Mouse (Mus musculus): ENCODE measurements around the gene Pygo2. TPM values are rescaled to one million over a fixed set of nuclear protein-coding genes. Genes with fewer than 3 reads are reported as not detected.

The Pygo2 gene
- polyA plus RNA-seq (2021), result 68.4 TPM

- ChIA-PET POLR2A (interaction anchor here (1.0 to 3.3 kb wide), 5 partner anchors 8 to 18 kb away, joined by 3 to 19 read pairs (median 3); no protein-coding TSS in a partner anchor), CTCF (interaction anchor here (0.7 to 1.7 kb wide), 6 partner anchors 7 to 76 kb away, joined by 3 to 5 read pairs (median 3); no protein-coding TSS in a partner anchor)
- no peaks in the 10 kb centered on the region for H3K27me3 ChIP-seq
- ATAC-seq (peak; percentile 95), DNase-seq (ENCODE audit: low read depth, low spot score) (peak; percentile 84)
- in situ Hi-C loops (cut with MboI; ENCODE audit: low pct_unique_long_range_greater_than_20kb), result no loop called here
- TF ChIP-seq CTCF (IDR thresholded peaks at IDR 0.05), result no peak
Observed at GRCm38 (mm10) chr3:89430171-89431159, at the start of gene Pygo2. TSS of gene Pygo2 (plus strand) at chr3:89430214.

- ATAC-seq (no peak), DNase-seq (ENCODE audit: low read depth, low spot score) (no peak)
- H3K27me3 ChIP-seq, result no peaks in the 10 kb centered on the region
- in situ Hi-C loops (cut with MboI; ENCODE audit: low pct_unique_long_range_greater_than_20kb), result no loop called here
- CTCF ChIA-PET, result interaction anchor here (0.7 to 1.7 kb wide), 4 partner anchors 9 to 69 kb away, joined by 3 to 4 read pairs (median 4); no protein-coding TSS in a partner anchor
- no peak for TF ChIP-seq CTCF (IDR thresholded peaks at IDR 0.05)
- POLR2A ChIA-PET, result no interaction called here
Observed at GRCm38 (mm10) chr3:89380291-89380690, 49.7 kb upstream of the Pygo2 start.

GRCm38 (mm10) chr3:89380711-89381110 is 49.3 kb upstream of the Pygo2 start:
- ChIA-PET CTCF (interaction anchor here (1.1 to 2.1 kb wide), 4 partner anchors 8 to 68 kb away, joined by 3 to 6 read pairs (median 4); no protein-coding TSS in a partner anchor), POLR2A (interaction anchor here (0.7 kb wide), 1 partner anchor 45 kb away, joined by 3 read pairs; no protein-coding TSS in a partner anchor)
- ATAC-seq (no peak), DNase-seq (ENCODE audit: low read depth, low spot score) (no peak)
- H3K27me3 ChIP-seq, result no peaks in the 10 kb centered on the region
- in situ Hi-C loops (cut with MboI; ENCODE audit: low pct_unique_long_range_greater_than_20kb), result no loop called here
- TF ChIP-seq CTCF (IDR thresholded peaks at IDR 0.05), result no peak

GRCm38 (mm10) chr3:89381233-89381632 is 48.8 kb upstream of the Pygo2 start:
- in situ Hi-C loops (cut with MboI; ENCODE audit: low pct_unique_long_range_greater_than_20kb), result no loop called here
- CTCF ChIA-PET, result interaction anchor here (1.5 to 2.1 kb wide), 3 partner anchors 10 to 27 kb away, joined by 3 to 6 read pairs (median 4); no protein-coding TSS in a partner anchor
- H3K27me3 ChIP-seq, result no peaks in the 10 kb centered on the region
- POLR2A ChIA-PET, result interaction anchor here (0.7 to 1.4 kb wide), 2 partner anchors 9 to 46 kb away, joined by 3 read pairs; no protein-coding TSS in a partner anchor
- no peak for TF ChIP-seq CTCF (IDR thresholded peaks at IDR 0.05)
- ATAC-seq (no peak), DNase-seq (ENCODE audit: low read depth, low spot score) (no peak)

- CTCF ChIA-PET, result interaction anchor here (1.2 to 2.1 kb wide), 6 partner anchors 9 to 42 kb away, joined by 3 to 6 read pairs (median 4); no protein-coding TSS in a partner anchor
- TF ChIP-seq CTCF (IDR thresholded peaks at IDR 0.05), result no peak
- ATAC-seq, result no peak
- DNase-seq (ENCODE audit: low read depth, low spot score), result no peak
- POLR2A ChIA-PET, result interaction anchor here (0.9 to 1.4 kb wide), 2 partner anchors 8 to 36 kb away, joined by 3 to 4 read pairs; partner anchors contain the start of genes Cks1b and Shc1
- no peaks in the 10 kb centered on the region for H3K27me3 ChIP-seq
- in situ Hi-C loops (cut with MboI; ENCODE audit: low pct_unique_long_range_greater_than_20kb), result no loop called here
Observed at GRCm38 (mm10) chr3:89382033-89382882, 47.8 kb upstream of the Pygo2 start.

- CTCF ChIA-PET, result interaction anchor here (1.2 to 1.7 kb wide), 5 partner anchors 10 to 43 kb away, joined by 3 to 5 read pairs (median 3); no protein-coding TSS in a partner anchor
- POLR2A ChIA-PET, result interaction anchor here (0.9 kb wide), 2 partner anchors 10 to 35 kb away, joined by 3 to 4 read pairs; partner anchors contain the start of genes Cks1b and Shc1
- no peak for ATAC-seq
- H3K27me3 ChIP-seq, result no peaks in the 10 kb centered on the region
- no peak for DNase-seq (ENCODE audit: low read depth, low spot score)
- in situ Hi-C loops (cut with MboI; ENCODE audit: low pct_unique_long_range_greater_than_20kb), result no loop called here
- TF ChIP-seq CTCF (IDR thresholded peaks at IDR 0.05), result no peak
Observed at GRCm38 (mm10) chr3:89382950-89383349, 47.1 kb upstream of the Pygo2 start.

GRCm38 (mm10) chr3:89383651-89384255 is 46.3 kb upstream of the Pygo2 start:
- POLR2A ChIA-PET, result interaction anchor here (0.9 kb wide), 1 partner anchor 10 kb away, joined by 3 read pairs; no protein-coding TSS in a partner anchor
- DNase-seq (ENCODE audit: low read depth, low spot score) (no peak), ATAC-seq (no peak)
- H3K27me3 ChIP-seq, result no peaks in the 10 kb centered on the region
- TF ChIP-seq CTCF (IDR thresholded peaks at IDR 0.05), result no peak
- CTCF ChIA-PET, result interaction anchor here (1.2 to 1.5 kb wide), 3 partner anchors 11 to 29 kb away, joined by 3 read pairs; no protein-coding TSS in a partner anchor
- in situ Hi-C loops (cut with MboI; ENCODE audit: low pct_unique_long_range_greater_than_20kb), result no loop called here

- CTCF ChIA-PET, result interaction anchor here (1.2 kb wide), 1 partner anchor 30 kb away, joined by 3 read pairs; no protein-coding TSS in a partner anchor
- POLR2A ChIA-PET, result interaction anchor here (0.9 kb wide), 1 partner anchor 36 kb away, joined by 3 read pairs; no protein-coding TSS in a partner anchor
Observed at GRCm38 (mm10) chr3:89384331-89385076, 45.5 kb upstream of the Pygo2 start.

GRCm38 (mm10) chr3:89385451-89385850 is 44.6 kb upstream of the Pygo2 start:
- CTCF ChIA-PET, result no interaction called here
- POLR2A ChIA-PET, result no interaction called here
- DNase-seq (ENCODE audit: low read depth, low spot score) (no peak), ATAC-seq (no peak)
- H3K27me3 ChIP-seq, result no peaks in the 10 kb centered on the region
- in situ Hi-C loops (cut with MboI; ENCODE audit: low pct_unique_long_range_greater_than_20kb), result no loop called here
- no peak for TF ChIP-seq CTCF (IDR thresholded peaks at IDR 0.05)

More at GRCm38 (mm10) chr3:89384331-89385076, 45.5 kb upstream of the Pygo2 start:
- in situ Hi-C loops (cut with MboI; ENCODE audit: low pct_unique_long_range_greater_than_20kb), result no loop called here
- DNase-seq (ENCODE audit: low read depth, low spot score) (no peak), ATAC-seq (no peak)
- TF ChIP-seq CTCF (IDR thresholded peaks at IDR 0.05), result no peak
- no peaks in the 10 kb centered on the region for H3K27me3 ChIP-seq

All from Patski (cell line).